Mouse (Mus musculus) MEL (cell line): ENCODE data around the gene Vsir.

Experiments
- CTCF ChIP-seq, 3 experiments: IDR thresholded peaks in 2 of 3; conservative IDR thresholded peaks in 1 of 3; 2 replicates each; pipeline ENCODE4 v1.5.1; 2011 to 2012; ENCODE audit warnings: low read length in 3 of 3, low read depth in 2 of 3, mild to moderate bottlenecking in 2 of 3, improper control_type of control experiment in 1 of 3, inconsistent platforms in 1 of 3, mixed read lengths in 1 of 3, moderate library complexity in 1 of 3; ENCODE audit not compliant: control insufficient read depth in 1 of 3, insufficient read depth in 1 of 3, poor library complexity in 1 of 3, severe bottlenecking in 1 of 3
- ETS1 ChIP-seq: IDR thresholded peaks from 2 replicates; pipeline ENCODE4 v1.6.1; 2012; ENCODE audit warnings: low read depth, mild to moderate bottlenecking, inconsistent platforms, low read length, improper control_type of control experiment, moderate library complexity
- MAFK ChIP-seq: IDR thresholded peaks from 2 replicates; pipeline ENCODE4 v1.6.1; 2011; ENCODE audit warnings: low read depth, mild to moderate bottlenecking, low read length, improper control_type of control experiment, borderline replicate concordance
- MYC ChIP-seq: IDR thresholded peaks from 2 replicates; pipeline ENCODE4 v1.6.1; 2011; ENCODE audit warnings: low read depth, mild to moderate bottlenecking, low read length, improper control_type of control experiment, moderate library complexity
- POLR2A ChIP-seq, 2 experiments: IDR thresholded peaks; 2 replicates each; pipeline ENCODE4 v1.6.1; 2011 to 2012; ENCODE audit warnings: low read length in 2 of 2, mild to moderate bottlenecking in 2 of 2, control low read depth in 1 of 2, improper control_type of control experiment in 1 of 2, low read depth in 1 of 2, moderate library complexity in 1 of 2; ENCODE audit not compliant: control insufficient read depth in 1 of 2, insufficient read depth in 1 of 2, poor library complexity in 1 of 2
- TAL1 ChIP-seq: IDR thresholded peaks from 2 replicates; pipeline ENCODE4 v1.6.1; 2012; ENCODE audit warnings: mild to moderate bottlenecking, inconsistent platforms, low read length, moderate library complexity, mixed read lengths
- UBTF ChIP-seq: IDR thresholded peaks from 2 replicates; pipeline ENCODE4 v1.6.1; 2012; ENCODE audit warnings: low read depth, mild to moderate bottlenecking, inconsistent platforms, low read length, improper control_type of control experiment, moderate library complexity, borderline replicate concordance; ENCODE audit not compliant: insufficient read depth
- USF2 ChIP-seq, 2 experiments: IDR thresholded peaks; 2 replicates each; pipeline ENCODE4 v1.6.1; 2011 to 2012; ENCODE audit warnings: improper control_type of control experiment in 2 of 2, low read length in 2 of 2, borderline replicate concordance in 1 of 2, inconsistent platforms in 1 of 2, low read depth in 1 of 2, mild to moderate bottlenecking in 1 of 2; ENCODE audit not compliant: insufficient read depth in 1 of 2

GRCm38 (mm10) chr10:60358776-60359175, 12.1 kb downstream of the Vsir start:
- TF ChIP-seq ETS1 (no peak), MAFK (no peak), POLR2A (IDR thresholded peaks at IDR 0.05; ENCODE audit: control insufficient read depth in 1 of 2, insufficient read depth in 1 of 2, low read depth in 1 of 2, low read length in 2 of 2, poor library complexity in 1 of 2) (no peak), CTCF (IDR thresholded peaks at IDR 0.05 in 2 of 3, conservative IDR thresholded peaks at IDR 0.05 in 1 of 3; ENCODE audit: control insufficient read depth in 1 of 3, insufficient read depth in 1 of 3, low read depth in 2 of 3, low read length in 3 of 3, poor library complexity in 1 of 3, severe bottlenecking in 1 of 3) (no peak), USF2 (IDR thresholded peaks at IDR 0.05; ENCODE audit: borderline replicate concordance in 1 of 2, insufficient read depth in 1 of 2, low read depth in 1 of 2, low read length in 2 of 2) (no peak), TAL1 (no peak), UBTF (no peak), MYC (no peak)
